Mouse (Mus musculus) ovary, postnatal 14 days (tissue): Measurements from ENCODE around the gene Setd1a.
"Not testable (repeated sequence)": the region's sequence is repeated elsewhere in the genome, so short reads cannot be mapped to it uniquely, and the experiment has no call there.

Experiments
- DNase-seq: peaks from one replicate; pipeline ENCODE4 v3.0.0; 2022; ENCODE audit warnings: low spot score

The Setd1a gene

DNA sequence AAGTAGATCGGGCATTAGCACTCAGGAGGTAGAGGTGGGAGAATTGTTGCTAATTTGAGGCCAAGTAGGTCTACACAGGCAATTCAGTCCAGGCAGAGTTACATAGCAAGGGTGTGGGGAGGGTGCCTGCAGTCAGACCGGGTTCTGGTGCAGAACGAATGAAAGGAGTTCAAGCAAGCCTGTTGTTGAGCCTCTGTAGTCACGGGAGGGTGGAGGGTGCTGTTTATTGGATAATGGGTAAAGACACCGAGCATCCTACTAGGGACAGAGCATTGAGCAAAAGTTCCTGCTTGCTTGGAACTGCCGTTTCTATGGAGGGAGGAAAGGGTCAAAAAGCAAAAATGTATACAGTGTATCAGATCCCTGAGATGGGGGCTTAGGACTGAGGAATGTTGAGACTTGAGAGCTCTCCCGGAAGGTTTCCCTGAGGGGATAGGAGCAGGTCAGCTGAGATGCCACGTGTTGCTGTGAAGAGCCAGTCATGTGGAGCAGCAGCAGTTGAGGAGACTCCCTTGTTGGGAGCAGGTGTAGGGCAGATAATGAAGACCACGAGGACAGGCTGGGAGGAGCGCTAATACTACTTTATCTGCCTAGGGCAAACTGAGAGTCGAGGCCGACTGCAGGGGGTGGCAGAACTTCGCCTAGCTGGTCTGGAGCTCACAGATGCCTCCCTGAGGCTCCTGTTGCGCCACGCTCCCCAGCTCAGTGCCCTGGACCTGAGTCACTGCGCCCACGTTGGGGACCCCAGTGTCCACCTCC lies 9.4 kb upstream of the Setd1a start:
- DNase-seq = no peak

- DNase-seq = no peak
Measured at GRCm38 (mm10) chr7:127767671-127768345, 8.7 kb upstream of the Setd1a start.

GRCm38 (mm10) chr7:127768346-127768996 lies 8.0 kb upstream of the Setd1a start:
- no peak for DNase-seq

DNA sequence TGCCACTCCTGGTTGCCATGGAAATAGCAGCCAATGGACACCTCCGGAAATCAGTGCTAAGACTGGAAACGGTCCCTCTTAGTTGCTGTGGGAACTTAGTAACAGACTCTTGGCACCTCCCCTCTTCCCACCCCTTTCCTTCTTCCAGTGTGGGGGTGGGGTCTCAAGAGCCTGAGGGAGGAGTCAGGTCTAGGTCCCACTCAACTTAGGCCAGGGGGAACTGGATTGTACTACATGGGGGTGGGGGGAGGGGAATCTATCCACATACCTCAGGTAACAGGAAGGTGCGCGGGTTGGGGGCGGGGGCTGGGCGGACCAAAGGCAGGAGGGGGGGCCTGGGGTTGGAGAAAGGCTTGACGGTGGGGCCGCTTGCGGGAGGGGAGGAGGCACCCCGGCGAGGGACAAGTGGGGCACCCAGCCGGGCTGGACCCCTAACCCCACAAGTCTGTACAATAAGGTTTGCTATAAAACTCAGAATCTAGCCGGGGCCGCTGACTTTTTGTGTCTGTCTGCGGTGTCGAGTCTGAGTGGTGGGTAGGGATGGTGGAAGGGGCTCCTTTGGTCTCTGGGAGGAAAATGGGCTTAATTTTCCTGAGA lies 7.4 kb upstream of the Setd1a start:
- DNase-seq = peak; percentile 96

GRCm38 (mm10) chr7:127769651-127770038 lies 6.8 kb upstream of the Setd1a start, which contains the start of gene Orai3:
Gene Orai3, plus strand, starts transcription at chr7:127769815.
- DNase-seq = peak; percentile 80

GRCm38 (mm10) chr7:127770039-127770905 lies 6.2 kb upstream of the Setd1a start:
- no peak for DNase-seq

GRCm38 (mm10) chr7:127771262-127771661 lies 5.2 kb upstream of the Setd1a start:
- no peak for DNase-seq

GRCm38 (mm10) chr7:127772080-127772479 lies 4.4 kb upstream of the Setd1a start:
- DNase-seq = no peak

GRCm38 (mm10) chr7:127772557-127772956 lies 3.9 kb upstream of the Setd1a start:
- no peak for DNase-seq

DNA sequence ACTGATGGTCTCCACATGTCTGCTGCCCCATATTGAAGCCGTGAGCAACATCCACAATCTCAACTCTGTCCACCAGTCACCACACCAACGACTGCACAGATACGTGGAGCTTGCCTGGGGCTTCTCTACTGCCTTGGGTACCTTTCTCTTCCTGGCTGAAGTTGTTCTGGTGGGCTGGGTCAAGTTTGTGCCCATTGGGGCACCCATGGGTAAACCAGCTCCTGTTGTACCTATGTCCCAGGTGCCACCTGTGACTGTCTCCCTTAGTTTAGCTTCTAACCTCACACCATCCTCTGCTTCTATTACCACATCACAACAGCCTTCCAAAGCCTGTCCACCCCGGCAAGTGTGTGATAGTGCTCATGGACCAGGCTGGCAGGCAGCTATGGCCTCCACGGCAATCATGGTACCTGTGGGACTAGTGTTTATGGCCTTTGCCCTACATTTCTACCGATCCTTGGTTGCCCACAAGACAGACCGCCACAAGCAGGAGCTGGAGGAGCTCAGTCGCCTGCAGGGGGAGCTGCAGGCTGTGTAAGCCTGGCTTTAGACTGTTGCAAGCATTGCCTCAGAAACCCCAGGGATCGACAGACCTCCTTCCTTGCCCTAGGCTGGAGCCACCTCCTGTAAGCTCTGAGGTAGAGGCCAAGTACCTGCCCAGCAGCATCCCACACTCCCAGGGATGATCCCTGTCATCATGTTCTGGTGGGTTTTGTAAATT lies 2.6 kb upstream of the Setd1a start:
- peak; percentile 55 for DNase-seq

DNA sequence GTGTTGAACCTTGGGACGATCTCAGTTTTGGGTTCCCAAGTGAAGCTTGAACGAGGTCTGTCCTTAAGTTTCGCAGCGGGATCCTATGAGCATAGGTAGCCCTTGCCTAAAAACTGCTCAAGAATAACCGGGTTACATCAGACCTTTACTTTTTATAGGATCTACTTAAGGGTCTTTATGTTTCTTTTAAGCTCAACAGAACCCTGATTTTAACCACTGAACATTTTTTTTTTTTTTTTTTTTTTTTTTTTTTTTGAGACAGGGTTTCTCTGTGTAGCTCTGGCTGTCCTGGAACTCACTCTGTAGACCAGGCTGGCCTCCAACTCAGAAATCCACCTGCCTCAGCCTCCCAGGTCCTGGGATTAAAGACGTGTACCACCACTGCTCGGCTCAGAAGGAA lies 633 bp upstream of the Setd1a start:
- DNase-seq = not testable (repeated sequence)

DNA sequence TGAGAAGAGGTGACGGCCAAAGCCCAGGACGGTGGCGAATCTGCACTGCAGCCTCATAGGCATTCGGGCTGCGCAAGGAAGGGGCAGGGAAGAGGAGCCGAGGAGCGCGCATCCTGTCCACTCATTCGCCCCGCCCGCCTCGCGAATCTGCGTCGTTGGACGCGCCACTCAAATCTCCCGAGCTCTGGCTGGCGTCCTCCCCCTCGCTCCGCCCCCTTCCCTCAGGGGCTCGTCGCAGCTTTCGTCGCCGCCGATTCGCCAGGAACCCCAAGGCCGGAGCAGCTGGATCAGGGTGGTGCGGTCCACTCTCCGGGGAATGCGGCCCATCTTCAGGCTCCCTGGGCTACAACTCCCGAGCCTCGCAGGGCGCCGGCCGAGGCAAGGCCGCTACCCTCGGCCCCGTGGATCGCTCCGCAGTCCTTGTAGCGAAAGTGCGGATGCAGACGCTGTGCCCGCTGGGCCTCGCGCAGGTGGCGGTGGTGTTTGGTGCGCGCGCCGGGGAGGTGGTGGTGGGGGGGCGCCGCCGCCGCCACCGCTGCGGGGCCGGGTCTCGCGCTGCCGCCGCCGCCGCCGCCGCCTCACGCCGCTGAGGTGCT lies 506 bp downstream of the Setd1a start:
- peak; percentile 94 for DNase-seq

DNA sequence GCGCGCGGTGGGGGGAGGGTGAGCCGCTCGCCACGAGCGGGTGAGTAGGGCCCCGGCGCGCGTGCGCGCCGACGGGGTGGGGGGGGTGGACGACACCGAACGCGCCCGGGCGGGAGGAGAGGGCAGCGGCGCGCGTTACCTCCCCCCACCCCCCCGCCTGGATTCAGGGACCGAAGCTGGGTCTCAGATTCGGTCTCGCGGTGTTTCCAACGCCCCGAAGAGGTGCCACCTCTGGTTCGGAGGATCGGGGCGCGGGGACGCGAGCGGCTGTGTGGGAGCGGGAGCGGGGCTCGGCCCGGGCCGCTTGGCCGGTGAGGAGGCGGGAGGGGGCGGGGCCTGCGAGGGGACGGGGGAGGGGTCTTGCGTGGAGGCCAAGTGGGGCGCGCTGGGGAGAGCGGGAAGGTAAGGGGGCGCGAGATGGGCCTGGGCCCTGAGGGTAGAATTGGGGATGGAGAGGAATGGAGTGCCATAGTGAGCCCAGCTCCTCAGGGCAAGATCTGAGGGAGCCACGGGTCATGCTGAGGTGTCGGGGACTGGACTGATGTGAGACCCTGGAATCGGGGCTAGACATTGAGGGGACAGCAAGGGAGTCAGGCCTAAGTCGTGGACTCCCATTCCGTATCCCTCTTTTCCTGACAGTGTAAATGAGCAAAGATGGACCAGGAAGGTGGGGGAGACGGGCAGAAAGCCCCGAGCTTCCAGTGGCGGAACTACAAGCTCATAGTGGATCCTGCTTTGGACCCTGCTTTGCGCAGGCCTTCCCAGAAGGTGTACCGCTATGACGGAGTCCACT lies 1.2 kb downstream of the Setd1a start:
- peak; percentile 55 for DNase-seq

DNA sequence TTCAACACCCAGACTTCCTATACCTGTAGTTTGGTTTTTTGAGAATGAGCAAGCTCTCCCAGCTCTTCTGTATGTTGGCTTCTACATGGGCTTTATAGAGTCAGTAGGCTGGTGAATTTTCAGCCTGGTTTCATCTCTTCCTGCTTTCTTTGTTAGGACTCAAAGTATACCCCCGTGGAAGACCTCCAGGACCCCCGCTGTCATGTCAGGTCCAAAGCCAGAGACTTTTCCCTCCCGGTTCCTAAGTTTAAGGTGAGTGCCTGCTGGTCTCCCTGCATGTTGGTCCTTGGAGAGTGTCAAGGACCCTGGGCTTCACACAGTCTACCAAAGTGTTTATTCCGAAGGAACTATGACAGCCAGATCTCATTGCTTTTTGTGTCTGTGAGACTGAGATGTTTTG lies 1.9 kb downstream of the Setd1a start:
- no peak for DNase-seq

DNA sequence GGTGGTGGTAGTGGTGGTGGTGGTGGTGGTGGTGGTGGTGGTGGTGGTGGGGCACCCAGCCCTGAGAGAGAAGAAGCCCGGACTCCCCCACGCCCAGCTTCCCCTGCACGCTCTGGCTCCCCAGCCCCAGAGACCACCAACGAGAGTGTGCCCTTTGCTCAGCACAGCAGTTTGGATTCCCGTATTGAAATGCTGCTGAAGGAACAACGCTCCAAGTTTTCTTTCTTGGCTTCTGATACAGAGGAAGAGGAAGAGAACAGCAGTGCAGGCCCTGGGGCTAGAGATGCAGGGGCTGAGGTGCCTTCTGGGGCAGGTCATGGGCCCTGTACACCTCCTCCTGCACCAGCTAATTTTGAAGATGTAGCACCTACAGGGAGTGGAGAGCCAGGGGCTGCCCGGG lies 8.8 kb downstream of the Setd1a start, which contains the start of gene Gm49388:
Gene Gm49388 (plus strand): TSS at position 301 of the 400 bp plus-strand sequence.
- no peak for DNase-seq

GRCm38 (mm10) chr7:127797076-127797845 lies 20.8 kb downstream of the Setd1a start:
- no peak for DNase-seq

- DNase-seq = no peak
Measured at GRCm38 (mm10) chr7:127798591-127798990, 22.1 kb downstream of the Setd1a start.

DNA sequence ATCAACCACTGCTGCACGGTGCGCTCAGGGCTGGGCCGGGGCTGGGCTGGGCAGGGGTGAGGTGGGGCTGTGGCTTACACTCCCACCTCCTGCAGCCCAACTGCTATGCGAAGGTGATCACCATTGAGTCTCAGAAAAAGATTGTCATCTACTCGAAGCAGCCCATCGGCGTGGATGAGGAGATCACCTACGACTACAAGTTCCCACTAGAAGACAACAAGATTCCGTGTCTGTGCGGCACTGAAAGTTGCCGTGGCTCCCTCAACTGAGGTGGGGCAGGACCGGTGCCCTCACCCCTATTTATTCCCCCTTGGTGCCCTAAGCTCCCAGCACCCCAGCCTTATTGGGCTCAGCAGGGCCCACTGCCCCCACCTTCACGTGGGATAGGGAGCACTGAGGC lies 22.7 kb downstream of the Setd1a start:
- DNase-seq = no peak

DNA sequence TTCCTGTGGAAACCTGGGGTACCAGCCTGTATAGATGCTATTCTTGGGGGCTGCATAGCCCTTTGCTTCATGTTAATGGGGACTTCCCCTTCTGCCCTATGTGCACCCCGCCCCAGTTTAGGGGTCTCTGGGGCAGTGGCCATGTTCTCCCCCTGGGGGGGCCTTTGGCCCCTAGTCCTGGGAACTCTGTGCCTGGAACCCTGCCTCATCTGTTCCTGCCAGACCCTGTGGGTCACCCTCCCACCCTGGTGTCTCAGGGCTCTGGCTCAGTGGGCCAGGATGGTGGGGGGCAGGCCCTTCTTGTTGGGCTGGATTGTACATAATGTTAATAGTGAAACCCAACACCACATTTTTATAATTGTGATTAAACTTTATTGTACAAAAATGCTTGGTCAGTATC lies 23.3 kb downstream of the Setd1a start:
- DNase-seq = no peak
